Mouse (Mus musculus): ENCODE data around the gene Cyp4f14. TPM values are rescaled to one million over a fixed set of nuclear protein-coding genes. Genes with fewer than 3 reads are reported as not detected.
A peak's percentile ranks its signal among the peaks of the same experiment; 100 is the strongest.
"Not testable (repeated sequence)": the region's sequence is repeated elsewhere in the genome, so short reads cannot be mapped to it uniquely, and the experiment has no call there.

Cyp4f14 gene
- polyA plus RNA-seq, 1 experiment from 2014 or later, result not detected

DNA sequence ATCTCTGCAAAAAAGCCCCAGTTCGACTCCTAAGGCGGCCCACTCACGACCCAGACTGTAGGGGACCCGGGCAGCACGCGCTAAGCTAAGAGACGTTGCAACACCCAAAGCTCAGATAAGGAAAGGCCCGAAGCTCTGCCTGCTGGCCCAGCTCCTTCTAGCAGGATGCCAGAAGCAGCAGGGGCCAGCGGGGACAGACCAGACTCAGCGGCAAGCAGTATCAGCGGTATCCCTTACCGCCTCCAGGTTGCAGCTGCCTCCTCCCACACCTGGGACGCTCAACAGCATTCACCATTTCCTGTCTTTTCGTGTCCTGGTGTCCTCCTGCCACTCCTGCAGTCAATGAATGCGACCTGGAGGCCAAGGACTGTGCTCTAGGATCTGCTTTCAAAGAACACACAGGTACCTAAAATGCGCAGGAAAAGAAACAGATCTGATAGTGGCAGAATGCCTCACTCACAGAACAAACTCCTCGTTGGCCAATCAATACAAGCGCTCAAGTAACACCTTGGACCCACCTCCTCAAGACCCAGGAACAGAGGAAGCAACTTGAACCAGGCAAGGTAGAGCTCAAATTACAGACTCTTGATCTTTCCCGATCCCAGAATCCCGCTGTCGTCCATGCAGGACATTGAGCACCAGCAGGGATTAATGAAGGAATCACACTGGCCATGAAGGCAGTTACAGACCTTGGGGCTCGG is 39.5 kb downstream of the Cyp4f14 start:
- Histone ChIP-seq H3K4me2 (peak overlapping the region; percentile 48), H3K4me1 (ENCODE audit: insufficient read depth) (no peaks in the 10 kb centered on the region), H3K9me3 (ENCODE audit: low read depth, low read length) (no peaks in the 10 kb centered on the region), H3K27ac (ENCODE audit: low read depth) (no peak overlapping the region), H3K27me3 (ENCODE audit: insufficient read depth, low read length) (no peaks in the 10 kb centered on the region; the same call in 1 of the 2 replicates), H3K36me3 (ENCODE audit: insufficient read depth) (peaks cover 16% of the 10 kb centered on the region; the same call in 1 of the 2 replicates), H3K4me3 (ENCODE audit: low read depth, low read length) (peak overlapping the region; percentile 10), H3K9ac (no peak overlapping the region)
- ATAC-seq (ENCODE audit: insufficient read depth), result no peak
- DNase-seq, result peak; percentile 43
- TF ChIP-seq CTCF (IDR thresholded peaks at IDR 0.05; ENCODE audit: low read depth), result no peak
- WGBS, result 3% methylated on average over 22 of the region's 22 CpGs

DNA sequence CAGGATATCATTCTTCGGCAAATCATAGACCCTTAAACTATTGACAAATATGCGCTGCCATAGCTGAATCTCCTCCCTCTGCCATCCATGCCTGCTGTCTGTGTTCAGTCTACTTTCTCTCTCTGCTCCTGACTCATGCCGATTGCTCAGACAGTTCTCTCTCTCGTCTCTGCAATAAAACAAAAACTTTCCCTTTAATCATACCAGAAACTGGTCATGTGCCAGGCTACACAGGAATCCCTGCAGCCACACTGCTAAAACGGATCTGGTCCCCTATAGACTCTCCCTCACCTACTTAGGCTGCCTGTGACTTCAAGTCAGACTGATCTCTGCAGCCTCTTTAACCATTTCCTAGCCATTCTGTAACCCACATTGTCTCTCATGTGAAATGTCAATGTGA is 44.4 kb downstream of the Cyp4f14 start:
- no peak overlapping the region for H3K4me2 ChIP-seq
- no peak for TF ChIP-seq CTCF (IDR thresholded peaks at IDR 0.05; ENCODE audit: low read depth)
- no peaks in the 10 kb centered on the region for H3K9me3 ChIP-seq (ENCODE audit: low read depth, low read length)
- no peak for ATAC-seq (ENCODE audit: insufficient read depth)
- no peak overlapping the region for H3K9ac ChIP-seq
- no peak overlapping the region for H3K4me3 ChIP-seq (ENCODE audit: low read depth, low read length)
- 62% methylated on average over 5 of the region's 5 CpGs for WGBS
- H3K27me3 ChIP-seq (ENCODE audit: insufficient read depth, low read length), result no peaks in the 10 kb centered on the region; the same call in 1 of the 2 replicates
- H3K27ac ChIP-seq (ENCODE audit: low read depth), result no peak overlapping the region
- DNase-seq, result no peak
- H3K36me3 ChIP-seq (ENCODE audit: insufficient read depth), result no peaks in the 10 kb centered on the region
- H3K4me1 ChIP-seq (ENCODE audit: insufficient read depth), result no peaks in the 10 kb centered on the region

DNA sequence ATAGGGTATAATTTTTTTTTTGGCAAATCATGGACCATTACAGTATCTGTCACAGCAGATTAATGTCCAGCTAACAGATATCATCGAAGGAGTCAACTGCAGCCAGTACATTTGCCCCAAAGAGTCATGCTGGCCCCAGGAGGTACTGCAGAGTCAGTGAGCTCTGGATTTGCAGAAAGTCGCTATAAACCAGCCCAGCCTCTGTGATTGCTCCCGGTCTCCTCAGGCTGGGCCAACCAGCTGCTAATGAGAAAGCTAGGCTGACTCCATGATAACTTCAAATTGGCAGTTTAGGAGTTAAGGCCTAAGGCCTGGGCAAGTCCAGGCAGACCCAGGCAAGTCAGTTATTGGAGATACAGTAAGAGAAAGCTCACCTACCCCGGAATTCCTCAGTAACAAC is 45.1 kb downstream of the Cyp4f14 start:
- no peaks in the 10 kb centered on the region for H3K27me3 ChIP-seq (ENCODE audit: insufficient read depth, low read length)
- ATAC-seq (ENCODE audit: insufficient read depth) (no peak), DNase-seq (no peak)
- H3K4me2 ChIP-seq, result no peak overlapping the region
- H3K36me3 ChIP-seq (ENCODE audit: insufficient read depth), result no peaks in the 10 kb centered on the region
- no peak overlapping the region for H3K27ac ChIP-seq (ENCODE audit: low read depth)
- H3K9ac ChIP-seq, result no peak overlapping the region
- H3K4me1 ChIP-seq (ENCODE audit: insufficient read depth), result no peaks in the 10 kb centered on the region
- WGBS, result 65% methylated on average over 4 of the region's 4 CpGs
- no peak for TF ChIP-seq CTCF (IDR thresholded peaks at IDR 0.05; ENCODE audit: low read depth)
- H3K4me3 ChIP-seq (ENCODE audit: low read depth, low read length), result no peak overlapping the region
- H3K9me3 ChIP-seq (ENCODE audit: low read depth, low read length), result no peaks in the 10 kb centered on the region

DNA sequence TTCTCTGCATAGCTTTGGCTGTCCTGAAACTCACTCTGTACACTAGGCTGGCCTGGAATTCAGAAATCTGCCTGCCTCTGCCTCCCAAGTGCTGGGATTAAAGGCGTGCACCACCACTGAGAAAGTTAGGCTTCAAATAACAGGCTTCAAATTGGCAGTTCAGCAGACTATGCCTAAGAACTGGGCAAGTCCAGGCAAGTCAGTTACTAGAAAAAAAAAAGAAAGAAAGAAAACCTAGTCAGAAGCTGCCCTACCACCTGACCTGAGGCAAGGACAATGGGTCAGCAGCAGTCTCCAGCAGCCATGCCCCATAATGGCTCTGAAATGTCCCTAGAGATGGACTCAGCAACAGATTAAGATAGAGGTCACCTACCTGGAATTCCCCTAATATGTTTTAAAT is 45.7 kb downstream of the Cyp4f14 start:
- Histone ChIP-seq H3K36me3 (ENCODE audit: insufficient read depth) (no peaks in the 10 kb centered on the region), H3K27ac (ENCODE audit: low read depth) (no peak overlapping the region), H3K4me3 (ENCODE audit: low read depth, low read length) (no peak overlapping the region), H3K27me3 (ENCODE audit: insufficient read depth, low read length) (no peaks in the 10 kb centered on the region), H3K9me3 (ENCODE audit: low read depth, low read length) (no peaks in the 10 kb centered on the region), H3K9ac (no peak overlapping the region), H3K4me2 (no peak overlapping the region), H3K4me1 (ENCODE audit: insufficient read depth) (no peaks in the 10 kb centered on the region)
- ATAC-seq (ENCODE audit: insufficient read depth) (no peak), DNase-seq (no peak)
- WGBS, result 92% methylated on average over 1 of the region's 1 CpGs
- TF ChIP-seq CTCF (IDR thresholded peaks at IDR 0.05; ENCODE audit: low read depth), result no peak

DNA sequence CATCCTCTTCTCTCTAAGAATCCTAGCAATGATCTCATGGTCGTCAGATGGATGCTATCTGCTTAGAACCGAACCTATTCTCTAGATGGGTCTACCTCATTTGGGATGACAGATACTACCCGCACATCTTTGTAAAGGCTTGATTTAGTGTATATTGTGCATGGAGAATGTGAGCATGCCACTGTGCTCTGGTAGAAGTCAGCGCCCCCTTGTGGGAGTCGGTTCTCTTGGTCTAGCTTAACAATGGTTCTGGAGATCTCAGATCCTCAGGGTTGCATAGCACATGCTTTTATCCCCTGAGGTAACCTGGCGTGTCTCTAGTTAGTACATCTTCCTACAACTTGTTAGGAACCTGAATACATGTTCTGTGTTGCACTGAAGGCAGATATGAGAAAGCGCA is 49.9 kb downstream of the Cyp4f14 start:
- H3K4me1 ChIP-seq (ENCODE audit: insufficient read depth); H3K36me3 ChIP-seq (ENCODE audit: insufficient read depth); H3K27ac ChIP-seq (ENCODE audit: low read depth); H3K9me3 ChIP-seq (ENCODE audit: low read depth, low read length); H3K4me2 ChIP-seq; ATAC-seq (ENCODE audit: insufficient read depth); DNase-seq; H3K4me3 ChIP-seq (ENCODE audit: low read depth, low read length); H3K9ac ChIP-seq; H3K27me3 ChIP-seq (ENCODE audit: insufficient read depth, low read length): not testable (repeated sequence)
- 66% methylated on average over 3 of the region's 7 CpGs for WGBS

DNA sequence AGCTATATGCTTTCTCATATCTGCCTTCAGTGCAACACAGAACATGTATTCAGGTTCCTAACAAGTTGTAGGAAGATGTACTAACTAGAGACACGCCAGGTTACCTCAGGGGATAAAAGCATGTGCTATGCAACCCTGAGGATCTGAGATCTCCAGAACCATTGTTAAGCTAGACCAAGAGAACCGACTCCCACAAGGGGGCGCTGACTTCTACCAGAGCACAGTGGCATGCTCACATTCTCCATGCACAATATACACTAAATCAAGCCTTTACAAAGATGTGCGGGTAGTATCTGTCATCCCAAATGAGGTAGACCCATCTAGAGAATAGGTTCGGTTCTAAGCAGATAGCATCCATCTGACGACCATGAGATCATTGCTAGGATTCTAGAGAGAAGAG is 60.4 kb downstream of the Cyp4f14 start:
- H3K4me1 ChIP-seq (ENCODE audit: insufficient read depth); H3K27ac ChIP-seq (ENCODE audit: low read depth); H3K4me3 ChIP-seq (ENCODE audit: low read depth, low read length); H3K4me2 ChIP-seq; H3K9ac ChIP-seq; ATAC-seq (ENCODE audit: insufficient read depth); DNase-seq; H3K36me3 ChIP-seq (ENCODE audit: insufficient read depth); H3K9me3 ChIP-seq (ENCODE audit: low read depth, low read length); H3K27me3 ChIP-seq (ENCODE audit: insufficient read depth, low read length): not testable (repeated sequence)
- 45% methylated on average over 3 of the region's 6 CpGs for WGBS

Other genes starting within 250 kb of the Cyp4f14 start
- gene Cyp4f15, start 231.7 kb downstream of the Cyp4f14 start, polyA plus RNA-seq (2014; fragmentation: Nextera tagmentation; extraction: Ambion mirVana), result not detected in 2 replicates
- gene Zfp871, start 129.1 kb downstream of the Cyp4f14 start, polyA plus RNA-seq (2014; fragmentation: Nextera tagmentation; extraction: Ambion mirVana), result 58.3 and 58.6 TPM in 2 replicates
- 2.5 and 3.0 TPM in 2 replicates for gene Zfp811, start 107.4 kb downstream of the Cyp4f14 start, polyA plus RNA-seq (2014; fragmentation: Nextera tagmentation; extraction: Ambion mirVana)
- gene Zfp799, start 87.1 kb downstream of the Cyp4f14 start, polyA plus RNA-seq (2014; fragmentation: Nextera tagmentation; extraction: Ambion mirVana), result 16.1 and 19.0 TPM in 2 replicates
- 7.9 and 8.8 TPM in 2 replicates for gene Zfp870, start 25.7 kb downstream of the Cyp4f14 start, polyA plus RNA-seq (2014; fragmentation: Nextera tagmentation; extraction: Ambion mirVana)
- 8.1 and 8.5 TPM in 2 replicates for gene Cyp4f13, start 30.1 kb upstream of the Cyp4f14 start, polyA plus RNA-seq (2014; fragmentation: Nextera tagmentation; extraction: Ambion mirVana)
- 11.4 and 13.3 TPM in 2 replicates for gene Zfp472, start 48.5 kb upstream of the Cyp4f14 start, polyA plus RNA-seq (2014; fragmentation: Nextera tagmentation; extraction: Ambion mirVana)
- 13.6 and 14.5 TPM in 2 replicates for gene Zfp952, start 75.8 kb upstream of the Cyp4f14 start, polyA plus RNA-seq (2014; fragmentation: Nextera tagmentation; extraction: Ambion mirVana)
- gene Zfp763, start 116.1 kb upstream of the Cyp4f14 start, polyA plus RNA-seq (2014; fragmentation: Nextera tagmentation; extraction: Ambion mirVana), result 14.6 and 16.9 TPM in 2 replicates
- not detected in 2 replicates for gene 4921501E09Rik, start 150.7 kb upstream of the Cyp4f14 start, polyA plus RNA-seq (2014; fragmentation: Nextera tagmentation; extraction: Ambion mirVana)
- 6.2 and 8.0 TPM in 2 replicates for gene Zfp563, start 172.0 kb upstream of the Cyp4f14 start, polyA plus RNA-seq (2014; fragmentation: Nextera tagmentation; extraction: Ambion mirVana)
- gene Morc2b, start 222.3 kb upstream of the Cyp4f14 start, polyA plus RNA-seq (2014; fragmentation: Nextera tagmentation; extraction: Ambion mirVana), result not detected in 2 replicates